Mouse (Mus musculus): Measurements from ENCODE around the gene Ide. TPM values are rescaled to one million over a fixed set of nuclear protein-coding genes. Genes with fewer than 3 reads are reported as not detected.

The Ide gene
- total and polyA plus RNA-seq, 3 experiments = 32.6 to 87.5 (median 76.8) TPM

GRCm38 (mm10) chr19:37238651-37239050, 99.0 kb downstream of the Ide start:
- H3K4me1 ChIP-seq (ENCODE audit: control insufficient read depth in 1 of 2, insufficient read depth in 2 of 2, low read length in 2 of 2) = peaks cover 17 to 30% of the 10 kb centered on the region in 2 experiments
- no peaks in the 10 kb centered on the region for H3K9me3 ChIP-seq (replicated peaks; ENCODE audit: insufficient read depth, low read length)
- no peak overlapping the region for H3K9ac ChIP-seq (ENCODE audit: control insufficient read depth, low read depth, low read length, poor library complexity, severe bottlenecking)

GRCm38 (mm10) chr19:37237712-37238437, 99.8 kb downstream of the Ide start:
- Histone ChIP-seq H3K27me3 (ENCODE audit: control insufficient read depth in 1 of 2, insufficient read depth in 2 of 2, low read length in 2 of 2) (no peaks in the 10 kb centered on the region), H3K4me1 (ENCODE audit: control insufficient read depth in 1 of 2, insufficient read depth in 2 of 2, low read length in 2 of 2) (peaks cover 21 to 30% of the 10 kb centered on the region in 2 experiments), H3K9me3 (replicated peaks; ENCODE audit: insufficient read depth, low read length) (no peaks in the 10 kb centered on the region), H3K36me3 (ENCODE audit: control insufficient read depth in 1 of 2, insufficient read depth in 2 of 2, low read length in 2 of 2) (peaks cover 0 to 27% of the 10 kb centered on the region in 2 experiments; a peak in 2 of 4 replicates), H3K27ac (ENCODE audit: control insufficient read depth, low read depth, low read length) (peak overlapping the region; percentile 81), H3K9ac (ENCODE audit: control insufficient read depth, low read depth, low read length, poor library complexity, severe bottlenecking) (peak overlapping the region; percentile 38), H3K4me3 (ENCODE audit: control insufficient read depth in 1 of 2, insufficient read depth in 1 of 2, low read depth in 2 of 2, low read length in 2 of 2) (peak overlapping the region; percentile 40 to 56), H3K79me2 (ENCODE audit: control insufficient read depth, insufficient read depth, low read length, poor library complexity) (no peaks in the 10 kb centered on the region)
- DNase-seq (ENCODE audit: low read depth, low spot score) = peak; percentile 89
- TF ChIP-seq SMC3 (IDR thresholded peaks at IDR 0.05; ENCODE audit: low read depth, low read length) = no peak; the same call in 1 of the 2 replicates
- TF ChIP-seq TAL1 (IDR thresholded peaks at IDR 0.05; ENCODE audit: low read length) = peak; percentile 89
- TF ChIP-seq SIN3A (IDR thresholded peaks at IDR 0.05; ENCODE audit: low read length) = peak; percentile 69; the same call in 1 of the 2 replicates
- no peak; the same call in none of the 2 replicates for TF ChIP-seq ZNF384 (IDR thresholded peaks at IDR 0.05; ENCODE audit: low read depth, low read length)
- TF ChIP-seq ZMIZ1 (IDR thresholded peaks at IDR 0.05; ENCODE audit: low read depth, low read length) = no peak
- peak; percentile 63; the same call in 1 of the 2 replicates for TF ChIP-seq BHLHE40 (IDR thresholded peaks at IDR 0.05; ENCODE audit: borderline replicate concordance, low read depth, low read length)
- TF ChIP-seq ETS1 (IDR thresholded peaks at IDR 0.05; ENCODE audit: low read depth, low read length) = peak; percentile 88
- TF ChIP-seq CHD2 (IDR thresholded peaks at IDR 0.05; ENCODE audit: low read length) = peak; percentile 37
- peak in 2 of 3 experiments; percentile 17 to 21; a peak in 3 of 6 replicates for TF ChIP-seq CTCF (IDR thresholded peaks at IDR 0.05 in 2 of 3, conservative IDR thresholded peaks at IDR 0.05 in 1 of 3; ENCODE audit: control insufficient read depth in 1 of 3, insufficient read depth in 1 of 3, low read depth in 2 of 3, low read length in 3 of 3, poor library complexity in 1 of 3, severe bottlenecking in 1 of 3)
- TF ChIP-seq RCOR1 (IDR thresholded peaks at IDR 0.05; ENCODE audit: low read depth, low read length) = peak; percentile 61
- no peak for TF ChIP-seq E2F4 (IDR thresholded peaks at IDR 0.05; ENCODE audit: borderline replicate concordance, low read depth, low read length)
- no peak for TF ChIP-seq KAT2A (conservative IDR thresholded peaks at IDR 0.05; ENCODE audit: low read depth, low read length)
- TF ChIP-seq CHD1 (IDR thresholded peaks at IDR 0.05; ENCODE audit: low read depth, low read length) = no peak
- TF ChIP-seq TBP (IDR thresholded peaks at IDR 0.05; ENCODE audit: low read depth, low read length) = no peak
- TF ChIP-seq MYB (IDR thresholded peaks at IDR 0.05; ENCODE audit: low read depth, low read length) = no peak; the same call in 1 of the 2 replicates
- TF ChIP-seq ELF1 (IDR thresholded peaks at IDR 0.05; ENCODE audit: low read depth, low read length) = no peak
- peak; percentile 94; the same call in 1 of the 2 replicates for TF ChIP-seq MAZ (IDR thresholded peaks at IDR 0.05; ENCODE audit: low read depth, low read length)
- TF ChIP-seq GATA1 (IDR thresholded peaks at IDR 0.05; ENCODE audit: low read depth, low read length) = peak; percentile 79
- peak; percentile 99 for TF ChIP-seq TCF12 (IDR thresholded peaks at IDR 0.05; ENCODE audit: low read depth, low read length)
- peak; percentile 6; the same call in 1 of the 2 replicates for TF ChIP-seq MYC (IDR thresholded peaks at IDR 0.05; ENCODE audit: low read depth, low read length)
- TF ChIP-seq POLR2A (IDR thresholded peaks at IDR 0.05; ENCODE audit: control insufficient read depth in 1 of 2, insufficient read depth in 1 of 2, low read depth in 1 of 2, low read length in 2 of 2, poor library complexity in 1 of 2) = no peak
- TF ChIP-seq MAX (IDR thresholded peaks at IDR 0.05; ENCODE audit: low read length) = no peak
- no peak for TF ChIP-seq GABPA (IDR thresholded peaks at IDR 0.05; ENCODE audit: low read depth, low read length)
- peak; percentile 66; the same call in 1 of the 2 replicates for TF ChIP-seq MEF2A (IDR thresholded peaks at IDR 0.05; ENCODE audit: extremely low read depth, insufficient replicate concordance, low read depth, low read length, poor library complexity, severe bottlenecking)
- TF ChIP-seq EP300 (IDR thresholded peaks at IDR 0.05; ENCODE audit: low read depth in 1 of 2, low read length in 2 of 2) = peak; percentile 66 to 96
- no peak for TF ChIP-seq NRF1 (IDR thresholded peaks at IDR 0.05; ENCODE audit: insufficient read depth, low read depth, low read length, poor library complexity, severe bottlenecking)
- peak; percentile 44; the same call in 1 of the 2 replicates for TF ChIP-seq MXI1 (IDR thresholded peaks at IDR 0.05; ENCODE audit: low read depth, low read length)
- peak; percentile 19 for TF ChIP-seq RAD21 (IDR thresholded peaks at IDR 0.05; ENCODE audit: low read depth, low read length)

More at GRCm38 (mm10) chr19:37238651-37239050, 99.0 kb downstream of the Ide start:
- no peak for TF ChIP-seq ETS1 (IDR thresholded peaks at IDR 0.05; ENCODE audit: low read depth, low read length)
- TF ChIP-seq ZC3H11A (IDR thresholded peaks at IDR 0.05; ENCODE audit: low read depth, low read length) = no peak
- no peak for TF ChIP-seq CTCF (IDR thresholded peaks at IDR 0.05 in 2 of 3, conservative IDR thresholded peaks at IDR 0.05 in 1 of 3; ENCODE audit: control insufficient read depth in 1 of 3, insufficient read depth in 1 of 3, low read depth in 2 of 3, low read length in 3 of 3, poor library complexity in 1 of 3, severe bottlenecking in 1 of 3)
- TF ChIP-seq ELF1 (IDR thresholded peaks at IDR 0.05; ENCODE audit: low read depth, low read length) = no peak
- no peak for TF ChIP-seq CHD2 (IDR thresholded peaks at IDR 0.05; ENCODE audit: low read length)
- Histone ChIP-seq H3K36me3 (ENCODE audit: control insufficient read depth in 1 of 2, insufficient read depth in 2 of 2, low read length in 2 of 2) (peaks cover 0 to 25% of the 10 kb centered on the region in 2 experiments; a peak in 2 of 4 replicates), H3K79me2 (ENCODE audit: control insufficient read depth, insufficient read depth, low read length, poor library complexity) (no peaks in the 10 kb centered on the region), H3K27ac (ENCODE audit: control insufficient read depth, low read depth, low read length) (peak overlapping the region; percentile 7; the same call in 1 of the 2 replicates), H3K27me3 (ENCODE audit: control insufficient read depth in 1 of 2, insufficient read depth in 2 of 2, low read length in 2 of 2) (no peaks in the 10 kb centered on the region), H3K4me3 (ENCODE audit: control insufficient read depth in 1 of 2, insufficient read depth in 1 of 2, low read depth in 2 of 2, low read length in 2 of 2) (0 out of 4 replicates have a peak overlapping the region, but pooled peaks of 1 of the 2 experiments have one; percentile 6)
- DNase-seq (ENCODE audit: low read depth, low spot score) = peak; percentile 49
